Comparison of ENCODE assay signal across 8 mouse cellular contexts in genomic region chr13:54468098-54469011, GRCm38 (mm10). TPM values are rescaled to one million over a fixed set of nuclear protein-coding genes. Genes with fewer than 3 reads are reported as not detected.
DNase-seq lines count a peak whose midpoint lies in the region; ATAC-seq and TF ChIP-seq lines count a peak whose summit lies in the region.

Gene Thoc3 (minus strand): TSS chr13:54468849.

- H3K9me3 ChIP-seq in embryonic facial prominence, embryonic 15.5 days (replicated peaks): peaks cover 10% of the 10 kb centered on the region; the same call in 1 of the 2 replicates
- peaks cover 12% of the 10 kb centered on the region for H3K9me3 ChIP-seq in kidney, embryonic 14.5 days (ENCODE audit: control insufficient read depth, low read length)
- H3K9me3 ChIP-seq in limb, embryonic 15.5 days: no peaks in the 10 kb centered on the region

- H3K27ac ChIP-seq in bone marrow, adult 2 months (ENCODE audit: control insufficient read depth, insufficient read depth, low read depth, low read length, poor library complexity): peak within 1 kb of the TSS; percentile 3; the same call in 1 of the 2 replicates
- H3K27ac ChIP-seq in embryonic facial prominence, embryonic 15.5 days (replicated peaks): peak within 1 kb of the TSS; percentile 55; the same call in 1 of the 2 replicates
- peak within 1 kb of the TSS; percentile 63; the same call in 1 of the 2 replicates for H3K27ac ChIP-seq in kidney, embryonic 14.5 days (ENCODE audit: low read depth, low read length)
- H3K27ac ChIP-seq in limb, embryonic 15.5 days: 0 out of 2 replicates have a peak within 1 kb of the TSS, but pooled peaks have one; percentile 38

- peak within 1 kb of the TSS; percentile 77 for H3K4me3 ChIP-seq in bone marrow, adult 2 months (replicated peaks; ENCODE audit: control insufficient read depth, low read depth, low read length)
- H3K4me3 ChIP-seq in embryonic facial prominence, embryonic 15.5 days (replicated peaks): peak within 1 kb of the TSS; percentile 92
- peak within 1 kb of the TSS; percentile 95 for H3K4me3 ChIP-seq in kidney, embryonic 14.5 days (ENCODE audit: low read length)
- H3K4me3 ChIP-seq in limb, embryonic 15.5 days: peak within 1 kb of the TSS; percentile 93

- no peaks in the 10 kb centered on the region for H3K27me3 ChIP-seq in embryonic facial prominence, embryonic 15.5 days
- H3K27me3 ChIP-seq in kidney, embryonic 14.5 days (ENCODE audit: control insufficient read depth, insufficient read depth, low read length): no peaks in the 10 kb centered on the region
- H3K27me3 ChIP-seq in limb, embryonic 15.5 days: no peaks in the 10 kb centered on the region

- peak; percentile 95 for ATAC-seq in embryonic facial prominence, embryonic 15.5 days (ENCODE audit: insufficient number of reproducible peaks, low FRiP score, low TSS enrichment, low read depth)
- ATAC-seq in kidney, embryonic 14.5 days (ENCODE audit: low FRiP score, low TSS enrichment): peak; percentile 97
- peak; percentile 88 for ATAC-seq in limb, embryonic 15.5 days (ENCODE audit: insufficient number of reproducible peaks, low FRiP score, low TSS enrichment, low read depth)

- peak within 1 kb of the TSS; percentile 87 for H3K4me2 ChIP-seq in embryonic facial prominence, embryonic 15.5 days (replicated peaks)
- peak within 1 kb of the TSS; percentile 73 for H3K4me2 ChIP-seq in kidney, embryonic 14.5 days (replicated peaks; ENCODE audit: low read depth, low read length)
- H3K4me2 ChIP-seq in limb, embryonic 15.5 days: peak within 1 kb of the TSS; percentile 84

- 0 out of 2 replicates have a peak, but pooled peaks cover 2% of the 10 kb centered on the region for H3K4me1 ChIP-seq in bone marrow, adult 2 months (ENCODE audit: control insufficient read depth, insufficient read depth, low read length)
- peaks cover 11% of the 10 kb centered on the region for H3K4me1 ChIP-seq in embryonic facial prominence, embryonic 15.5 days
- H3K4me1 ChIP-seq in kidney, embryonic 14.5 days (ENCODE audit: control insufficient read depth, insufficient read depth, low read length): peaks cover 6% of the 10 kb centered on the region
- H3K4me1 ChIP-seq in limb, embryonic 15.5 days: peaks cover 13% of the 10 kb centered on the region

- peaks cover 41% of the 10 kb centered on the region for H3K36me3 ChIP-seq in embryonic facial prominence, embryonic 15.5 days
- peaks cover 42% of the 10 kb centered on the region for H3K36me3 ChIP-seq in kidney, embryonic 14.5 days (ENCODE audit: control insufficient read depth, insufficient read depth, low read length)
- H3K36me3 ChIP-seq in limb, embryonic 15.5 days: peaks cover 39% of the 10 kb centered on the region

- peak; percentile 90 for DNase-seq in 416B (ENCODE audit: low read depth)
- peak; percentile 78 to 88 for DNase-seq in heart, adult 9 months (ENCODE audit: low spot score in 2 of 2)
- peak; percentile 63 to 81 for DNase-seq in monocyte, adult 2 months (ENCODE audit: low read depth in 1 of 2, low spot score in 2 of 2)
- peak; percentile 85 to 89 for DNase-seq in spleen, postnatal 36 days (ENCODE audit: low spot score in 2 of 2)

- TF ChIP-seq POLR2A in bone marrow, adult 2 months (IDR thresholded peaks at IDR 0.05; ENCODE audit: borderline replicate concordance, control insufficient read depth, low read depth, low read length): peak; percentile 79; the same call in 1 of the 2 replicates

- TF ChIP-seq CTCF in bone marrow, adult 2 months (IDR thresholded peaks at IDR 0.05; ENCODE audit: control insufficient read depth, insufficient read depth, low read length): no peak

- peak within 1 kb of the TSS; percentile 87 for H3K9ac ChIP-seq in embryonic facial prominence, embryonic 15.5 days
- H3K9ac ChIP-seq in kidney, embryonic 14.5 days (ENCODE audit: low read depth, low read length): peak within 1 kb of the TSS; percentile 91
- H3K9ac ChIP-seq in limb, embryonic 15.5 days: peak within 1 kb of the TSS; percentile 91

- WGBS in bone marrow, adult 2 months: 1% methylated on average over 67 of the region's 67 CpGs
- under 1% methylated on average over 67 of the region's 67 CpGs for WGBS in embryonic facial prominence, embryonic 15.5 days
- under 1% methylated on average over 67 of the region's 67 CpGs for WGBS in kidney, embryonic 14.5 days
- under 1% methylated on average over 67 of the region's 67 CpGs for WGBS in limb, embryonic 15.5 days

RNA-seq across cellular contexts. Expression of gene Thoc3, which starts in this region (rescaled TPM):
- polyA plus RNA-seq in bone marrow, adult 2 months (2011; ENCODE audit: insufficient read depth, insufficient read length, low replicate concordance, missing spikeins): 10.7 and 17.6 TPM in 2 replicates
- polyA plus RNA-seq in embryonic facial prominence, embryonic 15.5 days (2015; fragmentation: Nextera tagmentation; extraction: Ambion mirVana): 99.8 and 112 TPM in 2 replicates
- polyA plus RNA-seq in kidney, embryonic 14.5 days (2014; fragmentation: Nextera tagmentation; extraction: Ambion mirVana): 142 and 151 TPM in 2 replicates
- polyA plus RNA-seq in limb, embryonic 15.5 days (2015; fragmentation: Nextera tagmentation; extraction: Ambion mirVana): 99.1 and 107 TPM in 2 replicates

Comparison
In these comparisons a context has a peak if more than half of its experiments do, and no peak if none do; other contexts are left out.
1. Peak in every context shown above with its lines: DNase-seq, ATAC-seq, H3K4me3 ChIP-seq and H3K27ac ChIP-seq.
2. H3K27ac ChIP-seq: peak in every context shown above with its lines; median percentile 63 in kidney, embryonic 14.5 days; 55 in embryonic facial prominence, embryonic 15.5 days; 38 in limb, embryonic 15.5 days; 3 in bone marrow, adult 2 months.